Mouse (Mus musculus): Measurements from ENCODE around the gene Sbno2. TPM values are rescaled to one million over a fixed set of nuclear protein-coding genes. Genes with fewer than 3 reads are reported as not detected.

Sbno2 gene
- 10 to 100 TPM; 34.5 to 48.9 TPM for polyA plus RNA-seq (2017; shearing (Covaris generic))

GRCm38 (mm10) chr10:80105460-80105859, at the start of gene Sbno2:
Gene Sbno2, minus strand, starts transcription at chr10:80105571.

GRCm38 (mm10) chr10:80147719-80148601, 42.6 kb upstream of the Sbno2 start, which contains the start of gene Midn:
Gene Midn, plus strand, starts transcription at chr10:80148272.

GRCm38 (mm10) chr10:80140666-80141035, 35.3 kb upstream of the Sbno2 start, which contains the start of gene Cbarp:
Gene Cbarp, minus strand, starts transcription at chr10:80140835.

GRCm38 (mm10) chr10:80138553-80139438, 33.4 kb upstream of the Sbno2 start, which contains the start of gene Atp5d:
Gene Atp5d, plus strand, starts transcription at chr10:80138632.

GRCm38 (mm10) chr10:80115290-80115943, 10.0 kb upstream of the Sbno2 start, which contains the start of gene Stk11:
Gene Stk11, plus strand, starts transcription at chr10:80115803.

GRCm38 (mm10) chr10:80047041-80047565, 58.3 kb downstream of the Sbno2 start, which contains the start of gene Gpx4:
Gene Gpx4, plus strand, starts transcription at chr10:80047166.

GRCm38 (mm10) chr10:80039559-80039979, 65.8 kb downstream of the Sbno2 start, which contains the start of gene Polr2e:
Gene Polr2e, minus strand, starts transcription at chr10:80039795.

GRCm38 (mm10) chr10:80016511-80016910, 88.9 kb downstream of the Sbno2 start, which contains the start of gene Arhgap45:
Gene Arhgap45, plus strand, starts transcription at chr10:80016653.

Other genes with a start within 250 kb of the Sbno2 start
- gene Prtn3, start 231.1 kb downstream of the Sbno2 start, polyA plus RNA-seq (2017; shearing (Covaris generic)), result not detected
- 1 to 10 TPM; 2.5 to 3.6 TPM for gene Plppr3, start 230.9 kb downstream of the Sbno2 start, polyA plus RNA-seq (2017; shearing (Covaris generic))
- gene Elane, start 219.3 kb downstream of the Sbno2 start, polyA plus RNA-seq (2017; shearing (Covaris generic)), result not detected
- gene Cfd, start 214.7 kb downstream of the Sbno2 start, polyA plus RNA-seq (2017; shearing (Covaris generic)), result not detected
- 10 to 100 TPM; 27.8 to 35.8 TPM for gene Med16, start 196.6 kb downstream of the Sbno2 start, polyA plus RNA-seq (2017; shearing (Covaris generic))
- 10 to 100 TPM; 16.0 to 34.9 TPM for gene Gm26602, start 194.7 kb downstream of the Sbno2 start, polyA plus RNA-seq (2017; shearing (Covaris generic))
- gene Kiss1r, start 188.6 kb downstream of the Sbno2 start, polyA plus RNA-seq (2017; shearing (Covaris generic)), result under 1 TPM; 0.47 to 0.56 TPM
- gene R3hdm4, start 184.4 kb downstream of the Sbno2 start, polyA plus RNA-seq (2017; shearing (Covaris generic)), result 100 to 1,000 TPM; 188 to 197 TPM
- gene Arid3a, start 178.5 kb downstream of the Sbno2 start, polyA plus RNA-seq (2017; shearing (Covaris generic)), result 10 to 100 TPM in 1 of 2 experiments, 1 to 10 TPM in 1; 7.0 to 15.0 TPM
- 10 to 100 TPM; 52.3 to 56.5 TPM for gene Wdr18, start 145.4 kb downstream of the Sbno2 start, polyA plus RNA-seq (2017; shearing (Covaris generic))
- under 1 TPM; 0.13 to 0.28 TPM for gene Grin3b, start 134.9 kb downstream of the Sbno2 start, polyA plus RNA-seq (2017; shearing (Covaris generic))
- 10 to 100 TPM; 24.8 to 28.5 TPM for gene Tmem259, start 121.2 kb downstream of the Sbno2 start, polyA plus RNA-seq (2017; shearing (Covaris generic))
- 100 to 1,000 TPM; 650 to 940 TPM for gene Cnn2, start 117.0 kb downstream of the Sbno2 start, polyA plus RNA-seq (2017; shearing (Covaris generic))
- 10 to 100 TPM; 21.2 to 46.3 TPM for gene Abca7, start 109.1 kb downstream of the Sbno2 start, polyA plus RNA-seq (2017; shearing (Covaris generic))
- gene Arhgap45, start 88.9 kb downstream of the Sbno2 start, polyA plus RNA-seq (2017; shearing (Covaris generic)), result 100 to 1,000 TPM; 587 to 734 TPM
- 100 to 1,000 TPM; 167 to 199 TPM for gene Polr2e, start 65.8 kb downstream of the Sbno2 start, polyA plus RNA-seq (2017; shearing (Covaris generic))
- 100 to 1,000 TPM; 438 to 449 TPM for gene Gpx4, start 58.4 kb downstream of the Sbno2 start, polyA plus RNA-seq (2017; shearing (Covaris generic))
- 10 to 100 TPM; 32.3 to 56.4 TPM for gene Stk11, start 10.2 kb upstream of the Sbno2 start, polyA plus RNA-seq (2017; shearing (Covaris generic))
- 100 to 1,000 TPM; 430 to 441 TPM for gene Atp5d, start 33.1 kb upstream of the Sbno2 start, polyA plus RNA-seq (2017; shearing (Covaris generic))
- 1 to 10 TPM; 1.8 to 1.9 TPM for gene Cbarp, start 35.3 kb upstream of the Sbno2 start, polyA plus RNA-seq (2017; shearing (Covaris generic))
- 1 to 10 TPM; 3.1 to 8.5 TPM for gene Midn, start 42.7 kb upstream of the Sbno2 start, polyA plus RNA-seq (2017; shearing (Covaris generic))
- gene Cirbp, start 60.4 kb upstream of the Sbno2 start, polyA plus RNA-seq (2017; shearing (Covaris generic)), result 100 to 1,000 TPM; 134 to 324 TPM
- gene 1600002K03Rik, start 67.4 kb upstream of the Sbno2 start, polyA plus RNA-seq (2017; shearing (Covaris generic)), result 10 to 100 TPM; 19.3 to 25.7 TPM
- not detected for gene Efna2, start 73.9 kb upstream of the Sbno2 start, polyA plus RNA-seq (2017; shearing (Covaris generic))
- gene Mum1, start 120.9 kb upstream of the Sbno2 start, polyA plus RNA-seq (2017; shearing (Covaris generic)), result 10 to 100 TPM; 70.6 to 76.2 TPM
- 100 to 1,000 TPM; 209 to 294 TPM for gene Ndufs7, start 143.6 kb upstream of the Sbno2 start, polyA plus RNA-seq (2017; shearing (Covaris generic))
- 1 to 10 TPM in 1 of 2 experiments, under 1 TPM in 1; 0.42 to 1.2 TPM for gene Gamt, start 155.4 kb upstream of the Sbno2 start, polyA plus RNA-seq (2017; shearing (Covaris generic))
- 10 to 100 TPM; 76.9 to 90.0 TPM for gene Dazap1, start 155.9 kb upstream of the Sbno2 start, polyA plus RNA-seq (2017; shearing (Covaris generic))
- 1,000 to 10,000 TPM in 1 of 2 experiments, 100 to 1,000 TPM in 1; 654 to 1,041 TPM for gene Rps15, start 186.9 kb upstream of the Sbno2 start, polyA plus RNA-seq (2017; shearing (Covaris generic))
- gene Apc2, start 190.4 kb upstream of the Sbno2 start, polyA plus RNA-seq (2017; shearing (Covaris generic)), result under 1 TPM; 0.04 to 0.35 TPM
- 10 to 100 TPM; 78.4 to 84.3 TPM for gene 2310011J03Rik, start 215.0 kb upstream of the Sbno2 start, polyA plus RNA-seq (2017; shearing (Covaris generic))
- gene Pcsk4, start 223.9 kb upstream of the Sbno2 start, polyA plus RNA-seq (2017; shearing (Covaris generic)), result 10 to 100 TPM; 11.4 to 20.0 TPM
- under 1 TPM; 0.31 to 0.75 TPM for gene Reep6, start 224.4 kb upstream of the Sbno2 start, polyA plus RNA-seq (2017; shearing (Covaris generic))
- not detected for gene Adamtsl5, start 242.8 kb upstream of the Sbno2 start, polyA plus RNA-seq (2017; shearing (Covaris generic))

Measured in activated CD4-positive, CD25-positive, alpha-beta regulatory T cell (primary cell).